Mouse (Mus musculus) midbrain, embryonic 15.5 days (tissue): Measurements from ENCODE around the gene Prrc2a. TPM values are rescaled to one million over a fixed set of nuclear protein-coding genes. Genes with fewer than 3 reads are reported as not detected.

Experiments
- ATAC-seq: fragments of 200-750 bp; cut with Nextera tagmentation; replicated peaks from 2 replicates; pipeline ENCODE4 v1.8.0; 2017; ENCODE audit warnings: moderate TSS enrichment
- H3K27ac ChIP-seq: fragments of 300-500 bp; sonication (generic); 2 replicates; pipeline ENCODE4 v1.5.1; 2015; ENCODE audit warnings: mild to moderate bottlenecking, inconsistent platforms
- H3K27me3 ChIP-seq: fragments of 300-500 bp; sonication (generic); replicated peaks from 2 replicates; pipeline ENCODE4 v1.6.1; 2015; ENCODE audit warnings: inconsistent platforms
- H3K36me3 ChIP-seq: fragments of 300-500 bp; sonication (generic); replicated peaks from 2 replicates; pipeline ENCODE4 v1.6.1; 2015; ENCODE audit warnings: inconsistent platforms
- H3K4me1 ChIP-seq: fragments of 300-500 bp; sonication (generic); 2 replicates; pipeline ENCODE4 v1.6.1; 2015; ENCODE audit warnings: inconsistent platforms
- H3K4me2 ChIP-seq: fragments of 300-500 bp; sonication (generic); 2 replicates; pipeline ENCODE4 v1.6.1; 2015; ENCODE audit warnings: inconsistent platforms, mild to moderate bottlenecking, moderate library complexity
- H3K4me3 ChIP-seq: fragments of 300-500 bp; sonication (generic); 2 replicates; pipeline ENCODE4 v1.5.1; 2015; ENCODE audit warnings: mild to moderate bottlenecking, inconsistent platforms
- H3K9ac ChIP-seq: fragments of 300-500 bp; sonication (generic); 2 replicates; pipeline ENCODE4 v1.6.1; 2015; ENCODE audit warnings: mild to moderate bottlenecking, inconsistent platforms
- H3K9me3 ChIP-seq: fragments of 300-500 bp; sonication (generic); 2 replicates; pipeline ENCODE4 v1.6.1; 2016; ENCODE audit warnings: inconsistent platforms
- WGBS: fragments of 180-500 bp; shearing (Covaris S2); methylation state at CpG from one replicate; pipeline ENCODE4 v1.1.7; 2015; ENCODE audit warnings: mixed read lengths; 5-methylcytosine and 5-hydroxymethylcytosine counted together
- polyA plus RNA-seq: library from polyadenylated mRNA; unstranded; fragments of >200 nt; fragmentation: Nextera tagmentation; extraction: Ambion mirVana; gene quantifications from 2 replicates; pipeline ENCODE4 v1.2.1, GENCODE M21; 2015

Prrc2a gene
- polyA plus RNA-seq, 1 experiment from 2014 or later: 203 TPM

- Histone ChIP-seq H3K4me2 (no peak overlapping the region), H3K4me3 (no peak overlapping the region), H3K9ac (no peak overlapping the region), H3K27me3 (no peaks in the 10 kb centered on the region; the same call in 1 of the 2 replicates), H3K36me3 (no peaks in the 10 kb centered on the region), H3K9me3 (no peaks in the 10 kb centered on the region), H3K27ac (no peak overlapping the region), H3K4me1 (peaks cover 11% of the 10 kb centered on the region; the same call in 1 of the 2 replicates)
- no peak for ATAC-seq
- 77% methylated on average over 4 of the region's 4 CpGs for WGBS
These were observed 22.6 kb upstream of the Prrc2a start for GRCm38 (mm10) chr17:35187345-35187744.

- peaks cover 11% of the 10 kb centered on the region; the same call in 1 of the 2 replicates for H3K4me1 ChIP-seq
- WGBS: 3% methylated on average over 4 of the region's 4 CpGs
- H3K4me3 ChIP-seq: peak overlapping the region; percentile 25
- H3K36me3 ChIP-seq: no peaks in the 10 kb centered on the region
- no peaks in the 10 kb centered on the region for H3K9me3 ChIP-seq
- peak overlapping the region; percentile 77 for H3K27ac ChIP-seq
- no peak overlapping the region for H3K9ac ChIP-seq
- no peaks in the 10 kb centered on the region; the same call in 1 of the 2 replicates for H3K27me3 ChIP-seq
- peak; percentile 67; the same call in 1 of the 2 replicates for ATAC-seq
- peak overlapping the region; percentile 49 for H3K4me2 ChIP-seq
These were observed 22.0 kb upstream of the Prrc2a start for GRCm38 (mm10) chr17:35186681-35187080.

- no peaks in the 10 kb centered on the region for H3K9me3 ChIP-seq
- ATAC-seq: 0 out of 2 replicates have a peak, but pooled peaks have one; percentile 37
- H3K4me1 ChIP-seq: peaks cover 11% of the 10 kb centered on the region; the same call in 1 of the 2 replicates
- H3K27ac ChIP-seq: peak overlapping the region; percentile 77; the same call in 1 of the 2 replicates
- H3K36me3 ChIP-seq: no peaks in the 10 kb centered on the region
- H3K4me2 ChIP-seq: peak overlapping the region; percentile 49
- no peak overlapping the region for H3K9ac ChIP-seq
- no peaks in the 10 kb centered on the region; the same call in 1 of the 2 replicates for H3K27me3 ChIP-seq
- H3K4me3 ChIP-seq: peak overlapping the region; percentile 25
- WGBS: 2% methylated on average over 18 of the region's 18 CpGs
These were observed 21.2 kb upstream of the Prrc2a start for GRCm38 (mm10) chr17:35185639-35186611.

GRCm38 (mm10) chr17:35180093-35180492 lies 15.4 kb upstream of the Prrc2a start:
- H3K4me3 ChIP-seq: no peak overlapping the region
- WGBS: 90% methylated on average over 5 of the region's 5 CpGs
- no peak for ATAC-seq
- H3K9me3 ChIP-seq: no peaks in the 10 kb centered on the region
- no peak overlapping the region for H3K9ac ChIP-seq
- no peaks in the 10 kb centered on the region for H3K36me3 ChIP-seq
- no peaks in the 10 kb centered on the region for H3K4me1 ChIP-seq
- no peak overlapping the region for H3K4me2 ChIP-seq
- no peaks in the 10 kb centered on the region for H3K27me3 ChIP-seq
- no peak overlapping the region for H3K27ac ChIP-seq

- ATAC-seq: no peak
- Histone ChIP-seq H3K27me3 (no peaks in the 10 kb centered on the region), H3K9me3 (no peaks in the 10 kb centered on the region), H3K4me1 (no peaks in the 10 kb centered on the region), H3K4me3 (no peak overlapping the region), H3K9ac (no peak overlapping the region), H3K4me2 (no peak overlapping the region), H3K27ac (no peak overlapping the region), H3K36me3 (no peaks in the 10 kb centered on the region)
- WGBS: 17% methylated on average over 5 of the region's 5 CpGs
These were observed 13.8 kb upstream of the Prrc2a start for GRCm38 (mm10) chr17:35178528-35178927.

- 40% methylated on average over 2 of the region's 2 CpGs for WGBS
These were observed 11.3 kb upstream of the Prrc2a start, which contains the start of gene Aif1 for GRCm38 (mm10) chr17:35175968-35176367. TSS of gene Aif1 (minus strand) at chr17:35176068.

GRCm38 (mm10) chr17:35175382-35175781 lies 10.7 kb upstream of the Prrc2a start:
- no peak for ATAC-seq
- no peaks in the 10 kb centered on the region for H3K27me3 ChIP-seq
- H3K36me3 ChIP-seq: no peaks in the 10 kb centered on the region
- no peak overlapping the region for H3K4me3 ChIP-seq
- no peaks in the 10 kb centered on the region for H3K4me1 ChIP-seq
- no peaks in the 10 kb centered on the region for H3K9me3 ChIP-seq
- no peak overlapping the region for H3K4me2 ChIP-seq
- H3K27ac ChIP-seq: no peak overlapping the region
- no peak overlapping the region for H3K9ac ChIP-seq
- WGBS: 49% methylated on average over 6 of the region's 6 CpGs

More at GRCm38 (mm10) chr17:35175968-35176367, 11.3 kb upstream of the Prrc2a start, which contains the start of gene Aif1:
- Histone ChIP-seq H3K4me3 (no peak within 1 kb of the TSS), H3K4me2 (no peak within 1 kb of the TSS), H3K36me3 (no peaks in the 10 kb centered on the region), H3K27me3 (no peaks in the 10 kb centered on the region), H3K4me1 (no peaks in the 10 kb centered on the region), H3K9me3 (no peaks in the 10 kb centered on the region), H3K27ac (no peak within 1 kb of the TSS), H3K9ac (no peak within 1 kb of the TSS)
- ATAC-seq: no peak

GRCm38 (mm10) chr17:35174201-35174977 lies 9.7 kb upstream of the Prrc2a start:
- 80% methylated on average over 8 of the region's 8 CpGs for whole genome bisulfite sequencing
- no peaks in the 10 kb centered on the region for H3K27me3 ChIP-seq
- no peak overlapping the region for H3K4me3 ChIP-seq
- no peak for ATAC-seq
- H3K4me2 ChIP-seq: no peak overlapping the region
- H3K27ac ChIP-seq: no peak overlapping the region
- H3K9ac ChIP-seq: no peak overlapping the region
- H3K4me1 ChIP-seq: no peaks in the 10 kb centered on the region
- no peaks in the 10 kb centered on the region for H3K9me3 ChIP-seq
- no peaks in the 10 kb centered on the region for H3K36me3 ChIP-seq

- H3K4me1 ChIP-seq: no peaks in the 10 kb centered on the region
- H3K27me3 ChIP-seq: no peaks in the 10 kb centered on the region
- WGBS: 89% methylated on average over 3 of the region's 3 CpGs
- no peak overlapping the region for H3K4me2 ChIP-seq
- ATAC-seq: no peak
- no peaks in the 10 kb centered on the region for H3K9me3 ChIP-seq
- H3K4me3 ChIP-seq: no peak overlapping the region
- no peak overlapping the region for H3K27ac ChIP-seq
- H3K36me3 ChIP-seq: no peaks in the 10 kb centered on the region
- no peak overlapping the region for H3K9ac ChIP-seq
These were observed 8.6 kb upstream of the Prrc2a start for GRCm38 (mm10) chr17:35173329-35173728.

GRCm38 (mm10) chr17:35172445-35173234 lies 7.9 kb upstream of the Prrc2a start:
- WGBS: 76% methylated on average over 11 of the region's 11 CpGs
- Histone ChIP-seq H3K9ac (no peak overlapping the region), H3K36me3 (no peaks in the 10 kb centered on the region), H3K27ac (no peak overlapping the region), H3K27me3 (no peaks in the 10 kb centered on the region), H3K4me3 (no peak overlapping the region), H3K9me3 (no peaks in the 10 kb centered on the region), H3K4me2 (no peak overlapping the region), H3K4me1 (no peaks in the 10 kb centered on the region)
- ATAC-seq: no peak

GRCm38 (mm10) chr17:35168541-35169207 lies 4.0 kb upstream of the Prrc2a start:
- 23% methylated on average over 4 of the region's 4 CpGs for whole genome bisulfite sequencing
- Histone ChIP-seq H3K36me3 (no peaks in the 10 kb centered on the region), H3K9ac (no peak overlapping the region; the same call in 1 of the 2 replicates), H3K4me1 (peaks cover 14% of the 10 kb centered on the region), H3K4me3 (no peak overlapping the region), H3K27me3 (no peaks in the 10 kb centered on the region), H3K9me3 (no peaks in the 10 kb centered on the region), H3K4me2 (no peak overlapping the region), H3K27ac (0 out of 2 replicates have a peak overlapping the region, but pooled peaks have one; percentile 58)
- ATAC-seq: no peak
